Mouse (Mus musculus): ENCODE measurements at regions not wholly inside any gene's neighbourhood (a gene's known extent, or its start where the extent isn't known, plus 50 kb on each side); places are given as distances from the start of the nearest gene placed in this dataset.
"Not testable (repeated sequence)": the region's sequence is repeated elsewhere in the genome, so short reads cannot be mapped to it uniquely, and the experiment has no call there.

DNA sequence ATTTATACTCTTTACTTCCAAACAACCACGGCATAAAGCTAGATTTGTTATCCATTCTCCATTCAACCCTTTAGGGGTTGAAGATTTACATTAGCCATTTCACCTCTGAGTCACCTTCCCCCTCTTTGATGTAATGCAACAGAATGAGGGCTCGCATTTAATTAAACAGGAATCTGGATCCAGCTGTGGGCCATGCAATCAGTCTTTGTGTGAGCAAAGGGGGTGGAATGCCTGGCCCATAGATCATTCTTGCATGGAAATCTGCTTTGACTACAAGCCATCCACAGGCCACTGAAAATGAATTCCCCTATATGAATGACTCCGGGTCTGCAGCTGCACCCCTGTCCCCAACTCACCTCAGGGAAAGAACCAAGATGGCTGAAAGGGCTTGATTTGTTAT is 574.4 kb downstream of the Cypt12 start:
- in situ Hi-C loops (cut with MseI, MboI), result no loop called here

DNA sequence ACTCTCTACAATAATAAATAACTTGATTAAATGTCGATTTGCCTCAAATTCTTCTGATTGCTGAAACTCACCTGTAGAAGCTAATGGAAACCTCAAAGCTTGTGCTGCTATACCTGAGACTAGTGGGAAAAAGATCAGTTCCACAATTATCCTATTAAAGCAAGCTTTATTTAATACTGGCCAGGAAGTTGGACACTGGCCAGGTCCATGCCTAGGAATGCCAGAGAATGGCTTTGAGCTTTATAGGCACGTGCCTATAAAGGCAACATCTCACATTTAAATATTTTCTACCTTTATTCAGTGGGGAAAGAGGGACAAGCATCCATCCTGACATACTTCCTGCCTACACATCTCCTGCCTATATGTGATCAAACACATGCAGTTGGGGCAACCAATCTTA is 575.8 kb downstream of the Cypt12 start:
- in situ Hi-C loops (cut with MseI, MboI), result no loop called here

DNA sequence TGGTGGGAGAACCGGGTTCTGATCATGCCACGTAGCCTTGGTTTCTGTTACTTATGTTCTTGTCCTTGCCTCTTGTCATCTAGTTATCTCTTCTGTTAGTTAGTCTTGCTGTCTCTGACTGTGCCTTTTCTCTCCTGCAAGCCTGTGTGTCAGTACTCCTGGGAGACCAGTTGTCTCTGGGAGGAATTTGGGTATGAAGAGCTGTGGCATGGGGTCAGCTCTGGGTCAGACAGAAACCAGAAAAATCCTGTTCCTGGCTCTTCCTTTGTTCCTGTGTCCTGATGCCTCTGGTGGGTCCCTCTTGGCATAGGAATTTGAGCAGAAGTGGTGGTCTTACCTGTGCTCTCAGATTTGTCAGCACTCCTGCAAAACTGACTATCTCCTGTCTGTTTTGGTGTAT is 609.0 kb downstream of the Cypt12 start:
- in situ Hi-C loops (cut with MseI, MboI), result no loop called here

DNA sequence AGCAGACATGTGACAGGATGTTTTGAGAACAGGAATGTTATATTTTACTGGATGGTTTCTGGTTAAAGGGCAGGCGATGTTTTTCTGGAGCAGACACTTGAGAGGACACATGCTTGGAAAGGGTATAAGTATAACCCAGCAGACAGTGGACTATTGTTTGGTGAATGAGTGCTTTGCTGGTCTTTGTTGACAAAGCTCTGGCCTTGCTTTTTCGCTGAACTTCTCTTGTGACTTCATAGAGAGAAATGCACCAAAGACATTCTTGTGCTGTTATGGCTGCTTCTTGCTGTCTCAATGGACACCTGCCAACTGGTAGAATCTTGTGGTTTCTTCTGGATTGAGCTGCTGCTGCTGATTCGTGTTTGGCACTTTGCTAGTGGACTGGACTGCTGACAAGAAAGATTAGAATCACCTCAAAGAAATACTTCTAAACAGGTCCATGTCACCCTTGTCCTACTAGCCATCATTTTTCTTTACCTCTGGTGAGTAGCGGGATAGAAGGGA is 612.1 kb downstream of the Cypt12 start:
- in situ Hi-C loops (cut with MseI, MboI), result no loop called here

DNA sequence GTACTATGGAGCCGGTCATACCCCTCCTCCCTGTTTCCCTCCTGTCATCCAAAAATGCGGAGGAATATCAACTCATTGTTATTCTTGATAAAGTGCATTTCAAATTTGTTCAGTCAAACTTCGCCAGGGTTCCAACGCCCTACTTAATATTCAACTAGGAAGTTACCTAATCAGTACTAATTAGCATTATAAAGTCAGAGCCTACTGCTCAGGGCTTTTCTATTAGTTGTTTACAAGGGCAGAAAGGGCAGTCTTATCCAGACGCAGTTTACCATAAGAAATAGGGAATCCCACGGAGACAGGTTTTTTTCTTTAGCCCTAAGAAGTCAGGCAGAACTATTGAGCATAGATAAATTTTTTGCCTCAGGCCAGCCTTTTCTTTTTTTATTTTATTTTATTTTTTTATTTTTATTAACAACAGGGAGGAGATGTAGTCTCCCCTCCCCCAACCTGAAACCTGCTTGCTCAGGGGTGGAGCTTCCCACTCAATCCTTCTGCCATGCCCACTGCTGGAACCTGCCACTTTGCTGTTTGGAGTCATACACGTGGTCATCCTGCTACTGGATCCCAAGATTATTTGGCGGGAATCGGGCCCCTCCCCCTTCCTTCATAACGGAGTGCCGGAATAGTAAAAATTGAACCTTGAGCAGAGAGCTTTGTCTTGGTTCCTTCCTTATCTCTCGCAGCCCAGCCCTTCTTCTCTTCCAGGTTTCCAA is 632.9 kb downstream of the Cypt12 start:
- in situ Hi-C loops (cut with MseI, MboI), result not testable (repeated sequence)

DNA sequence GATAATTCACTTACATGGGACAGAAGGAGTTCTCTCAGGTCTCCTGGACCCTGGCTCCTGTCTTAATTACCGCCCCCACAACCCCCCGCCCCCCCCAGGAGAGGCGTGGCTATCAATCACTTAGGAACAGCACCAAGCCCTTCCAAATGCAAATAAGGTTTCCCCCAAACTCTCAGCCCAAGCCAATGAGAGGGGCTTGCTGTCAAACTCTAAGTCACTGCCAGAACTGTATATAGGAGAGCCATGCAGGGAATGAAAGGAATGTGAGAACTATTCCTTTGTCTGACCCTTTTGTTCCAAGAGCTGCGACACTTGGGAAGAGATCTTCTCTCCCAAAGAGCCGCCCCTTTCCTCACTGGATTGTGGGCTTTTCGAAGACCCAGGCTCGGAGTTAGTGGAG is 672.4 kb downstream of the Cypt12 start:
- in situ Hi-C loops (cut with MseI, MboI), result no loop called here

DNA sequence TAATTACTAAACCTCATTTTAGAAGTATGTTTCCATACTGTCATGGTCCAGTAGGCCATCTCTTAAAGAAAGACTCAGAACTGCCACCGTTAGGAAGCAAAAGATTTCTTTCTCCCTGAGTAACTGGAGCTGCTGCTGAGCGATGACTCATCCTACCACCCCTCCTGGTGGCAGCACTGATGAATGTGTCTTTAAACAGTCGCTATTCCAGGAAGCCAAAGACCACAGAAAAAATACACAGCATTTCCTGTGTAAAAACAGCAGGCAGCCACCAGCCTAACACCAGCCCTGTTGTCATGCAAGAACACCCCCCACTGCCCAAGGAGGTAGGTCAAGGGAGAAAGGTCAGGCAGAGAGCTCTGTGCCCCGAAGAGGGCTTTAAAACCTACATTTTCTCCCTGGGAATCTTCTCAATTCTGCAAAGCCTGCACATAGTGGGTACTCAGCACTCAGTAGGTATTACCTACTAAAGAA is 675.7 kb downstream of the Cypt12 start:
- in situ Hi-C loops (cut with MseI, MboI), result no loop called here

DNA sequence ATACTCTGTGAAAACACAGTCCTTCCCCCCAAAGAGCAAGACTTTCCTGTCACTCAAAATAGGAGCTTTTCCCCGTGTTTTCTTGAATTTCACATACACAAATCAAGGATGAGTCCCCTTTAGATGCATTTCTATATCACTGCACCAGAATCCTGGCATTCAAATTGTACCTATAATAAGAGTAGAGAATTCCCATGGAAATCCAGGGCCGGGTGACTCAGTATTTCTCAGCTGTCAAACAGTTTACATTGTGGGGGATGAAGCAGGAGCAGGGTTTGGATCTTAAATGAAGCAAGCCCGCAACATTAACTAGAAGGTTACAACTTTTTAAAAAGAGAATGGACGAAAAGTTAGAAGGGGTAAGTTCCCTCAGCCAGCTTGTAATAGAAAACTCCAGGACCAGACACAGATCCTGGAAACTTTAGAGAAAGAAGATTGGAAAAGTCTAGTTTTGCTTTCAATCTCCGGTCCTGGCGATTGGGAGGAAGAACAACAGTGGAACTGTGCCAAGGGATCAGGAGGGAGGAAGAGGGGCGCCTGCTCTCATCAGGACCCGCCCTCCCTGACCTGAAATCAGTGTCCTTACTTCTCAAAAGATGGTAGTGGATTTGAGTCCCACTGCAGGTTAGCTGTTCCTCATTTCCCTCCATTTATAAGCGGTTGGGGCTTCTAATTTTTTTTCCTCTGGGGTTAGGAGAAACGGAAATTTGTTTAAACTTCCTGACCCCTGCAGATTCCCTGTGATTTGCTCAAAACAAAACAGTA is 676.4 kb downstream of the Cypt12 start:
- in situ Hi-C loops (cut with MseI, MboI), result no loop called here

DNA sequence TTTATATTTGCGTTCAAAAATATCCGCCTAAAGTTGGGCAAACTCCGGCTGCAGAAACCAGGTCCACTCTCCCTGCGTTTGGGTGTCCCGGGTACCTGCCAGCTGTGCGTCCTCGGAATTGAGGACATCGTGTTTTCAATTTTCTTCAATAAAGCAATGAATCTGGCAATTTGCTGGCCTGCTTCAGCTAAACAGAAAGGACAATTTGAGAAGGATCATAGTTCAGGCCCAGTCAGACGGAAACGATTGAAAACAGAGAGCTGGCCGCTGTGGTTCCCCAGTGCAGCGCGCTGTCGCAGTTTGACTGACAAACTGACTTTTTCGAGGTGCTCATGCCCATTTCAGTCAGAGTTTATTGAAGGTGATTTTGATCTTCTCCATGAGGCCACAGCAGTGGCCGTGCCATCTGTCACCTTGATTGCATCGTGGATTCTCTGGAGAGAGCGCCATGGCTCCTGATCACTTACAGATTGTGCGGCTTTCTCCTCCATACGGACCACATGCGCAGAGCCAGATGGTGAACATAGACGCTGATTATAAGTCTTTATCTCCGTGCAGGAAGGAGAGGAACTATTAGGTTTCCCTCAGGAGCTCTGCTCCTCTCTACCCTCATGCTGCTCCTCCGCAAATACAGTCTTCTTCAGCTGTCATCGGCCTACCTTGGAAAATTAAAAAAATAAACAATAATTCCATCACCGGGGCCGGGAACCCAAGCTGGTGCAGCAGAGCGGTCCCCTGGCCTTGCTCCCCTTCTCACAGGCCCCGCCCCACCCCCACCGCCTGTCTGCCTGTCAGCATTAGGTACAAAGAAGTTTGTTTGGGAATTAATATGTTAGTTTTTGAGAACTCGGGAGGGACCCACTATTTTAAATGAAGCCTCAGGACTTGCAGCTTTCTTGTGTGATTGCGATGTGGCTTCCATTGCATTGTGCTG is 677.5 kb downstream of the Cypt12 start:
- in situ Hi-C loops (cut with MseI, MboI), result no loop called here

DNA sequence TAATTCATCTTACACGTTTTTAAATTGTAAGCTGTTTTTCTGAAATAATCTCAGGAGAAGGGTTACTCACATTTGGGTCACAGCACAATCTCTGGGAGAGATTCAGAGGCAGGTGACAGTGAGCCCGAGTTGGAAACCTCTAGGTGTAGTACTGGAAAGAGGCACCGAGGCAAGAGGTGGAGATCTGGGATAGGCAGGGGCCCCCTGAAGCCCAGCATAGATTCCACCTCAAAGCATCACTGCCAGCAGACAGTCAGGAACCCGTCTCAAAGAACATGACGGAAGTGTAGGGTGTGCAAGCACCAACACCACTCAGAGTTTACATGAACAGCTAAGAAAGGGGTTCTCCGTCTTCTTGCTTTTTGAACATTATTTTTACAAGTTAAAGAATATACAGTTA is 678.2 kb downstream of the Cypt12 start:
- in situ Hi-C loops (cut with MseI, MboI), result no loop called here

DNA sequence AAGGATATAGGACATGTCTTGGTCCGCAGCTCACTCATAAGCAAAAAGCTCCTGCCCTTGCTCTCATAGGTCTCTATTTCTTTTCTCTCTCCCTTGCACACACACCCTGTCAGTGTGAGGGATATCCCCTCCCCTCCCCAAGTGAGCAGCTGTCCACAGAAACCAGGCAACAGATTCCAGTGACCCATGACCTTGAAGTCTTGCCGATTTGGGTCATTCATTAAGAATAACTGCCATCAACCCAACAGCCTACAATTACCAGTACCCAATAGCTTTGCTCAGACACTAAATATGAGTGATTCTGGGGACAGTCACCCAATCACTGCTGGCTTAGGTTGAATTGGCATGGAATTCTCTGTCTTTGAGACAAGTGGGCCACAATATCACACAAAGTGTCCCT is 678.6 kb downstream of the Cypt12 start:
- in situ Hi-C loops (cut with MseI, MboI), result no loop called here

DNA sequence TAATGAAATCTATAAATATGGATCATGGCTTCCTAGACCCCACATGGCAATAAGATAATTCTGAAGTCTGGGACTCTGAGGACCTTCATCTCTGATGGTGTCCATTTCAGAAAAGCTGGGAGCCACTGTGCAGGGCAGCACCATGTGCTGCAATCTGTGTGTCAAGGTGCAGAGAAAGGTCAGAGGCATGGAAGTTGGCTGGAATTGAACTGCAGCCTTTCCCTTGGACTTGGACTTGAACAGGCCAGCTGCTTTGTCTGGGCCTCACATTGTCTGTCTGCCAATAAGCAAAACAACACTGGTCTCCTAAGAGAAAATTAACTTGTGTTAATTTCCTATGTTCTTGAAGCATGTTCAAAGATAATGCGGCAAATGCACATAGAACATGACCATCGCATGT is 681.0 kb downstream of the Cypt12 start:
- in situ Hi-C loops (cut with MseI, MboI), result no loop called here

DNA sequence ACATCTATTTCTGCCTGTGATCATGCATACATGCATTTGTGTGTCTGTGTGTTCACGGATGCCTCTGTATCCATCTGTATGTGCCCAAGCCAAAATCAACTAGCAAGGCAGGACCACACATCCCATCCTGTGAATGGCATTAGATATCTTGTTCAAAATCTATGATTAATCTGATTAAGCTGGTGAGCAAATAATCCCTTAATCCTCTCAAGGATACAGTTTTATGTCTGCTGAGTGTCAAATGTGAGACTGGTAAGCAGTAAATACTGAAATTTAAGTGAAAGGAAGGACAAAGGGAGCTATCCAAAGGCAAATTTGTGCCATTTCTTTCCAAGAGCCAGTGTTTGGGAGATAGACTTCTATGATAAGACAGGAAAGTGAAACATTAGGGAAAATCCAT is 683.4 kb downstream of the Cypt12 start:
- in situ Hi-C loops (cut with MseI, MboI), result no loop called here

DNA sequence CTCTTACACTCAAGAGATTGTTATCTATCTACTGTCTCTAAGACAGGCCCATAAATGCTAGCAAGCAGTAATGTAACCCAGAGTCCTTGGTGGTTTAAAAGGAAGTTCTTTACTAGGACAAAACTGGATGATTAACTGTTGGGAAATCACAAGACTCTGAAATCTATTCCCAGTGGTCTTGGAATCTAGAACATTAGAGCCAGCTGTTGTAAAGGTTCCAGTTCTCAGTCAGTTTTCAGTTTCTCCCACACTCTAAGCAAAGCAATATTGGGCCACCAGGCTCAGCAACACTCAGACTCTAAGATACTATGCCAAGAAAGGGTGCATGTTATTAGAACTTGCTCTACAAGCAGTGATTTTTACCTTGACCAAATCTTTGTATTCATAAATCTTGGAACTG is 686.6 kb downstream of the Cypt12 start:
- in situ Hi-C loops (cut with MseI, MboI), result no loop called here

DNA sequence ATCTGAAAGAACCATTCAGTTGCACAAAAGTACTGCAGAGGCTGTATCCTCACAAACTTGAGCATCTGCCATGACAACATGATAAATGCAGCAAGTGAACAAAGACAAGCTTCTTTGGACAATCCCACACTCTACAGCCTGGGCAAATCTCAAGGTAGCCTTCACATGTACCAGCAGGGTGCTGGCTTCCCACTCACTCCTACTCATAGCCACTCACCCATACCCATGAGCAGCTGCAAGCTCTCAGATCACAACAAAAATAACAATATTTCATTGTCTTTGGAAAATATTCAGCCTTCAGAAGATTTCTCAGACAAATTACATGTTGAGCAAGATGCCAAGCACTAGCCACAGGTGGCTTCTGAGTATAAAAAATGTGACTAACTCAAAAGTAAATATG is 689.3 kb downstream of the Cypt12 start:
- in situ Hi-C loops (cut with MseI, MboI), result no loop called here

DNA sequence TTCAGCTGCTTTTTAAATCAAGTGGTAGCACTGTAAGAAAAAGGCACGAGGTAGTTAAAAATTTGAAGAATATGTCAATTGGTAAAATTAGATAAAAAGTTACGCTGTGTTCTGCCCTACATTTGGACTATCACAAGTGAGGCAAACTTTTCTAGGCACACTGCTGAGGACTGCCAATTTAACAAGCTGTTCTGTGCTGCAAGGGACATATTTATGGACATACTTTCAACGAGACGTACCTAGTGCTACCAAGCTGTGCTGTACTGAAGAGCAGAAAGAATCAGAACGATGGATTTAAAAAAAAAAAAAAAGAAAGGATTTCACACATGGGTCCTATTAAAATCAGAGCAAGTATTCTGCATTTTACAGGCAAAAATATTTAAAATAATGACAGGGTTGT is 692.1 kb downstream of the Cypt12 start:
- in situ Hi-C loops (cut with MseI, MboI), result no loop called here

DNA sequence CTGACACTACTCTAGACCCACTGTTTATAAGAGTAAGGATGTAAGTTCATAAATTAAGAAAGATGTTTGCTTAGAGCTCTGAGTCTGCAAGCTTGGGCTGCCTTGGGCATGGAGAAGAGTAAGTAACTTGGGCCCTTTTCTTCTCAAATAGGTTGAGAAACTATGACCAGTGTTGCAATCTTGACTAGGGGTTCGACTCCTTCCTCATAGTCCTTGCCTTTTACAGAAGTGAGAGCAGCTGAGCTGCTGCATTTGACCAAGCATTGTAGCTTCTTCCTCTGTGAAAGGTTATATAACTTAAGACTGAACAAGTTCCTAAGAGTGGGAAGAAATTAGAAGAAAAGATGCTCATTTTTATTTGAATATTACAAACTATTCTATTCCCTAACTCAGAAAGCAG is 693.5 kb downstream of the Cypt12 start:
- in situ Hi-C loops (cut with MseI, MboI), result no loop called here

DNA sequence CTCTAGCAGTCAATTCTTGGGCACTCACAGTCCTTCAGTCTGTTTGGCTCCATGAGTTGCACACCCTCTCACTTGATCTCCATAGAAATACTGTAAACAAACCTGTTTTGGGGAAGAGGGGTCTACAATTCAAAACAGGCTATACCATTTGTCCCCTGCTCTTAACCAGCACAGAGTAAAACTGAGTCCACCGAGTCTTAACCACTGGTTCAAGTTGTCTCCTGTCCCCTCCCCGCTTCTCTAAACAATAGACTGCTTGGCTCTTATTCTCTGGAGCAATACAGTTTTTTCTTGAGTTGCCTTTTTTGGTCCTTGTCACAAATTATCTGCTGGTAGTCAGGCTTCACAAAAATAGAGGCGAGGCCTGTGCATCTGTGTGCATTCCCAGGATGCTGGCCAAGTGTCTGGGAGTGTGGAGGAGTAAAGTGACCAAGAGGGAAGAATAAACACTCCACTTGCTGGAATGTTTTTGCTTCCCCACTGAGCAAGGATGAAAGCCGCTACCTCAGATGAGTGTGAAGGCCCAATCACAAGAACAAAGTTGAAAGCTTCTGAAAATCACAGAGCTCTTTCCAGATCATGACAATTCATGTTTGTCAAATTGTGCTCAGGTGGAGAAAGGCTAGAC is 695.3 kb downstream of the Cypt12 start:
- in situ Hi-C loops (cut with MseI, MboI), result no loop called here

DNA sequence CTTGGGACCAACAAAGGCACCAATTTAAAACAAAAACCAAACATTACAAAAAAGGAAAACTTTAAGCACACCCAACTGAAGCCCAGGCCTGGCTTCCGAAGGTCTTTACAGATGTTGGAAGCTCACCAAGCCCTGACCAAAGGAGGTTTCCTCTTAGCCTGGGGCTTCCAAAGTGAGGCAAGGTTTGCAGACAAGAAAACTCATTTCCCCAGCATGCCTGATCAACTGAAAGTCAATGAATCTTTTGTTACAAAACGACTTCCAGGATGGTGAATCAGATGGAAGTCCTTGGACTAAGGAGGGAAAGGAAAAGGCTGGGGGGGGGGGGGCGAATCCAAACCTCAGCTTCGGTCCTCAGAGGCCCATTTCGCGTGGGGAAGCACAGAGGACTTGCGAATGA is 697.3 kb downstream of the Cypt12 start:
- in situ Hi-C loops (cut with MseI, MboI), result no loop called here

DNA sequence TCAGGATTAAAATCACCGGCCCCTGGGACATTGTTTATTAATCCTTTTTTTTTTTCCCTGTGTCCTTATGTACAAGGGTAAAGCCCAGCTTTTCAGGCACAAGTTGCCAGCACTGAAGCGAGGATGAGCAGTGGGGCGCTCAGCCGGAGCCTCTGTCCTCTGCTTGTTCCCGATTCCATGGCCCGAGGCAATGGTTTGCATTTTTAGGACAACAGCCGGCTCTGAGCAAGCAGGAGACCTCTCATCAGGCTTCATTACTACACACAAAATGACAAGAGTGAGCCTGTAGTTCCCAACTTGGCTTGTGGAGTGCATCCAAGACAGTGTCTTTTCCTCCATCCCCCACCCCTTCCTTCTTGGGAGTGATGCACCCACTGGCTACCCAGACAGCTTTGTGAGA is 697.7 kb downstream of the Cypt12 start:
- in situ Hi-C loops (cut with MseI, MboI), result no loop called here

DNA sequence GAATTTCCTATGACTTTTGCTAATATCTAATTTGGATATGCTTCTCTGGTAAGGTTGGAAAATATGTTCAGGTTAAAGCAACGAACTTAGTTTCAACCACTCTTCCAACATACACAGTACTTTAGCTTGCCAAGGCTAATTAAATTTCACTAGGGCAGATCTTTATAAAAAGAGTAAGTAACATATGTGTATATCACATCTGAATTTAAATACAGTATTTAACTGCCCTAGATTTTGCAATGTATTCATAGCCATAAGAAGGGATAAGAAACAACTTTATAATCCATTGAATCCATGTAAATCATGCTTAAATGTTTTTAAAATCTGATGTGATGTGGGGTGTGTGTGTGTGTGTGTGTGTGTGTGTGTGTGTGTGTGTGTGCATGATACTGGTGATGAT is 705.3 kb downstream of the Cypt12 start:
- in situ Hi-C loops (cut with MseI, MboI), result no loop called here

DNA sequence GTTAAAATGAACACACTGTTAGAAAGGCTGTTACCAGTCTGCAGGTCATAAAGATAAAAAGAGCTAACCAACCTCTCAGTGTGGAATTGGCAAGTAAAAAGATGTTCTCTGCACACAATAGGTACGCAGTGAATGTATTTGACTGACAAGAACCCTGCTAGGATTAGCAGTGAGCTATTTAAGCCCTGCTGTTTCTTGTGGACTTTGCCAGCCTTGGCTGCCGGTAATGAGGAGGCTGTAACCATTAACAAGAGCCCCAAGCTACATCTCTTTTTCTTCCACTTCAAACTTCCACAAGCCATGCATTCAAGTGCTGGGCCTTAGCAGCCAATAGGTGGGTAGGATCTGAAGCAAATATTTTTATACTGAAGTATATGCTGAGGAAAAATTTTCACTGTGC is 717.5 kb downstream of the Cypt12 start:
- in situ Hi-C loops (cut with MseI, MboI), result no loop called here

Data from mouse trophoblast stem cell (cell line).